ENCODE assay signal across 13 mouse cellular contexts in genomic region chr5:132654382-132654781, GRCm38 (mm10).
"Had no signal": no experiment of that assay in that cellular context is flagged by ENCODE, and none has a peak within 500 bp of the region (broad histone marks: within the 10 kb centered on the region; RNA-seq: fewer than 3 reads in every experiment).

No protein-coding gene starts in this region.

- H3K4me2 ChIP-seq: limb, embryonic 12.5 days; liver, embryonic 11.5 days; lung, embryonic 15.5 days had no signal

- DNase-seq: right cerebral cortex, postnatal 14 days; right cerebral cortex, postnatal 4 days; thymus, adult 2 months; thymus, postnatal 25 days had no signal

- H3K4me3 ChIP-seq: left cerebral cortex, adult 2 months; limb, embryonic 12.5 days; lung, embryonic 15.5 days; midbrain, embryonic 10.5 days had no signal

- H3K27me3 ChIP-seq: lung, embryonic 15.5 days; megakaryocyte, embryonic 14.5 days had no signal

- H3K9ac ChIP-seq: limb, embryonic 12.5 days; liver, embryonic 14.5 days; lung, embryonic 15.5 days had no signal

- H3K9me3 ChIP-seq: lung, embryonic 15.5 days; midbrain, embryonic 10.5 days had no signal

- H3K27ac ChIP-seq: kidney, postnatal 0 days; left cerebral cortex, adult 2 months; limb, embryonic 12.5 days; liver, embryonic 14.5 days; lung, embryonic 15.5 days had no signal

- ATAC-seq: intestine, postnatal 0 days had no signal

- H3K4me1 ChIP-seq: megakaryocyte, embryonic 14.5 days had no signal

- H3K36me3 ChIP-seq: limb, embryonic 12.5 days; lung, embryonic 15.5 days; midbrain, embryonic 10.5 days had no signal
